Mouse (Mus musculus) cerebellum, adult 9-11 months (tissue): ENCODE measurements at regions not wholly inside any gene's neighbourhood (a gene's known extent, or its start where the extent isn't known, plus 50 kb on each side); places are given as distances from the start of the nearest gene placed in this dataset.

Experiments used
- DNase-seq: peaks from one replicate; pipeline ENCODE4 v3.0.0; 2022

GRCm38 (mm10) chr1:77307745-77308144 lies 207.1 kb downstream of the Epha4 start:
- no peak for DNase-seq

- DNase-seq = no peak
Measured at GRCm38 (mm10) chr1:77313119-77313518, 201.8 kb downstream of the Epha4 start.

- DNase-seq = no peak
Measured at GRCm38 (mm10) chr1:77315347-77315746, 199.5 kb downstream of the Epha4 start.

GRCm38 (mm10) chr1:77316198-77316597 lies 198.7 kb downstream of the Epha4 start:
- no peak for DNase-seq
